Mouse (Mus musculus): ENCODE measurements at regions not wholly inside any gene's neighbourhood (a gene's known extent, or its start where the extent isn't known, plus 50 kb on each side); places are given as distances from the start of the nearest gene placed in this dataset.

DNA sequence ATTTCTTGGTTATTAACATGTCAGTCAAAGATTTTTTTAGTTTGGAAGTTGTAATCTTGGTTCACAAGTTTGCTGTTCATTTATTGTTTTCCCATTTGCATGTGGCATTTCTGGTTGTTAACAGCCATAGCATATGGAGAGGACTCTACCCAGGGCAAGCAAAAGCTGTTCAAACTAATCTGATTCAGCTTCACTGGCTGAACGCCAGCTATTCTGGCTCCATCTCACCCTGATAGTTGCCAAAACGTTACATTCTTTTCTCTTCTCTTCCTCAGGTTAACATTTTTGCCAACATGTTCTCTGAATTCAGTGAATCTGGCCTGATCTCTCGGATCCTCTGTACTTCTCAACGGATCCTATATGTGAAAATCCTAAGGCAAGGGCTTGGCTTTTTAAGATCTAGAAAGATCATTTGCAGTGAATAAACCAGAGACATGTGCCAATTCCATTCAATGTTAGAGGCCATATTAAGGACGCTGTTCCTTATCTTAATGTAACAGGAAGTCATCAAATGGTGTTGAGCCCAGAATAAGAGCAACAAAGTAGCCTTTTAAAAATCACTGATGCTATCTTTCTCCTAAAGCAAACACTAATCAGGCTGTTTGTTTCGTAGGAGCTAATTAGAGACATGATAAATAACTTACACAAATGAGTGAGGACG lies 82.2 kb upstream of the Tac1 start:
- peak; percentile 5 to 53 for DNase-seq (ENCODE audit: inconsistent age in 2 of 2, low spot score in 1 of 2)

DNA sequence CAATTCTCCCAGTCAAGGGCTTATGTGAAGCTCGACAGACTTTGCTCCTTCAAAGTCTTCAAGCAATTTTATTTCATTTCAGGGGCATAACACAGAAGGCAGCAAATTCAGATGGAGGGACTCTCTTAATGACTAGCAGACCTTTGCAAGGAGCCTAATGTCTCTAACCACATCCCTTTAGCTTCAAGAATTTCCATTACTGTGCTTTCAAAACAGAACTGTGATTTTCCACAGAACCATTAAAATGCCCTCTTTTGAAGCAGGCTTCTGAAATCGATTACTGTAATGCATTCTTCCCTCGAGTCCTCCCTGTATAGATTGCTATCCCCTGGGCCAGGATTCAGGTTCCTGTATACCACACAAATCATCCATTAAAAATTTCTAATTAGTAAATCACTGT lies 80.9 kb upstream of the Tac1 start:
- DNase-seq (ENCODE audit: inconsistent age in 2 of 2, low spot score in 1 of 2) = no peak

DNA sequence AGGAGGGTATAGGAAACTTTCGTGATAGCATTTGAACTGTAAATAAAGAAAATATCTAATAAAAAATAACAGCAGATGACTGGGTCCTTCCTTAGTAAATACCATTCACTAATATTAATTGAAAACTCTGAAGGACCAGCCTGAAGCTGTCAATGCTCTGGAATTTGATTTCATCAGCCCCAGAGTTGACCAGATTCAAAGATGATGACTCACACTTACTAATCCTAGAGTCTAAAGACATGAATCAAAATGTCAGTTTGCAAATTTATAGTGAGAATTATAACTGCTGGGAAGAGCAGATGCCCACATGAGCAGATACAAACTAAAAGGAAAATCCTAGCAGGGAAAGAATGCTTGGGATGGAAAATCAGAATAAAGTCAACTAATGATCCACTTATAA lies 77.8 kb upstream of the Tac1 start:
- no peak for DNase-seq (ENCODE audit: inconsistent age in 2 of 2, low spot score in 1 of 2)

DNA sequence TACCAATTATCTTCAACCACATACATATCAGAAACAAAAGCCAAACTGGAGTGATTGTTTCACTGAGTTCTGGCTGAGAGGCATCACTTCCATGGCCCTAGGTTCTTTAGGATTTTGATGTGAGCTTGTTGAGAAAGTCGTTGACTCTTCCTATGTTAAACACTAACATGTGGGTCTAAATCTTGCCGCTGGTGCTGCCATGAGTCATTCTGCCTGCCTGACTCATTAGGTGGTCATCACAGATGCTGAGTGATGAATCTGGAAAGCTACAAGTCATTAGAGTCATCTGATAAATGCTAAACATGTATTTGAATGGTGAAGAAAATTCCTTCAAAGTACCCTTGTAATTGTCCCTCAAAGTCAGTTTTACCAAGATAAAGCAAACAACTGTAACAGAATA lies 60.4 kb upstream of the Tac1 start:
- peak in 1 of 2 experiments; percentile 14 for DNase-seq (ENCODE audit: inconsistent age in 2 of 2, low spot score in 1 of 2)

DNA sequence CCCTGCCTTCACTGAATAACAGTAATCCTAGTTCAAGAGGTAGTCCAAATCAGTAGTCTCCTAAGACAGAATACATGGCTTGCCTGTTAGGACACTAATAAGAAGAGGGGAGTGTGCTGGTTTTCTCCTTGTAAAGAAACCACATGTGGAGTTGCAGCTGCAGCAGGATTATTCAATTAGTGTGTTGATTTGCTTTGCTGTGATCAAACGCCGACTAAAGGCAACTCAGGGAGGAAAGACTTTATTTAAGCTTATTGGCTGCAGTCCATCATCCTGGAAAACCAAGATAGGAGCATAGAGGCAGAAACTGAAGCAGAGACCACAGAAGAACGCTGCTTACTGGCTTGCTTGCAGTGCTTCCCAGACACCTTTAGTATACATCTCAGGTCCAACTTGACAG lies 57.9 kb upstream of the Tac1 start:
- DNase-seq (ENCODE audit: inconsistent age in 2 of 2, low spot score in 1 of 2) = peak in 1 of 2 experiments; percentile 11
